Mouse (Mus musculus) adrenal gland, postnatal 25 days (tissue): ENCODE measurements around the gene Skint4. TPM values are rescaled to one million over a fixed set of nuclear protein-coding genes. Genes with fewer than 3 reads are reported as not detected.

Experiments
- DNase-seq: peaks from one replicate; pipeline ENCODE4 v3.0.0; 2021; ENCODE audit warnings: mixed read lengths
- long read RNA-seq: library from polyadenylated mRNA; stranded (forward); transcript quantifications from one replicate; pipeline ENCODE4 v2.0.0, GENCODE M21; 2021
- total RNA-seq: library from RNA; stranded (reverse); gene quantifications from 2 replicates; pipeline ENCODE4 v1.2.3, GENCODE M21; 2021

Gene Skint4
- total RNA-seq = not detected in 2 replicates
- long read RNA-seq = 0 reads

DNA sequence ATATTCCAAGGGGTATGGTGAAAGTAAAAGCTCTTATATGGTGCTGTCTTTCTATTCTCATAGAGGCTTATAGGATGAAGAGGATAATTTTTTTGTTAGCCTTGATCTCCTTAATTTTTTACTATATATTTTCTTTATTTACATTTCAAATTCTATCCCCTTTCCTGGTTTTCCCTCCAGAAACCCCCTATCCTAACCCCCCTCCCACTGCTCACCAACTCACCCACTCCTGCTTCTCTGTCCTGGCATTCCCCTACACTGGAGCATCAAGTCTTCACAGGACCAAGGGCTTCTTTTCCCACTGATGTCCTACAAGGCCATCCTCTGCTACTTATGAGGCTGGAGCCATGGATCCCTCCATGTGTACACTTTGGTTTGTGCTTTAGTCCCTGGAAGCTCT is at the start of gene Skint4:
TSS of gene Skint4 (plus strand) at position 301 of the 400 bp plus-strand sequence.
- DNase-seq = no peak

Other genes starting within 250 kb of the Skint4 start
- not detected in 2 replicates for gene Slc5a9, start 169.1 kb upstream of the Skint4 start, total RNA-seq
- gene Skint8, start 152.6 kb upstream of the Skint4 start, total RNA-seq = not detected in 2 replicates
- not detected in 2 replicates for gene Skint7, start 99.1 kb upstream of the Skint4 start, total RNA-seq
- not detected in 2 replicates for gene Skint1, start 65.7 kb upstream of the Skint4 start, total RNA-seq
- not detected in 2 replicates for gene Skint3, start 160.2 kb downstream of the Skint4 start, total RNA-seq